Mouse (Mus musculus) brain, adult 10 weeks (tissue): ENCODE results near the gene Aldh1b1. TPM values are rescaled to one million over a fixed set of nuclear protein-coding genes. Genes with fewer than 3 reads are reported as not detected.

Experiments
- polyA plus RNA-seq: library from polyadenylated mRNA; stranded (reverse); fragments of 350-450 nt; fragmentation: Illumina TruSeq; extraction: RNeasy Lipid Tissue Mini Kit (QIAGEN cat#74804); gene quantifications from one replicate; pipeline ENCODE4 v1.2.3, GENCODE M21; 2015; ENCODE audit warnings: low read depth, low replicate concordance

Gene Aldh1b1
- polyA plus RNA-seq = 8.6 TPM

DNA sequence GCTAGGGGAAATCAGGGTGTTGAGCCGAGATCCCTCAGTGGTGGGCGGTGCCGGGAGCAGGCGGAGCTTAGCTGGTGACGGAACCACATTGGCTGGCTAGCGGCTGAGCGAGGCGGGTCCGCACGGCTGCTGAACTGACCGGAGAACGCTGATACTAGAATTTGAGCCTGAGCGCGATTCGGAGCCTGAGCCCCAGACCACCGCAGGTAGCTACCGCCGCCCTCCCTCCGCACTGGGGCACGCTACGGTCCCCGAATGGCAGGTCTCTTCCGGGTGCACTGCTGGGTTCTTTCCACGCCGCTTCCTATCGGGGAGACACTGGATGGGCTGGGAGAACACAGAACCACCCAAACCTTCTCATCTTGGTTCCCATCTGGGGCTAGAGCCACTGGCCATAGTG, at the start of gene Aldh1b1:
Gene Aldh1b1 (plus strand): TSS at position 59 of the 400 bp plus-strand sequence.

DNA sequence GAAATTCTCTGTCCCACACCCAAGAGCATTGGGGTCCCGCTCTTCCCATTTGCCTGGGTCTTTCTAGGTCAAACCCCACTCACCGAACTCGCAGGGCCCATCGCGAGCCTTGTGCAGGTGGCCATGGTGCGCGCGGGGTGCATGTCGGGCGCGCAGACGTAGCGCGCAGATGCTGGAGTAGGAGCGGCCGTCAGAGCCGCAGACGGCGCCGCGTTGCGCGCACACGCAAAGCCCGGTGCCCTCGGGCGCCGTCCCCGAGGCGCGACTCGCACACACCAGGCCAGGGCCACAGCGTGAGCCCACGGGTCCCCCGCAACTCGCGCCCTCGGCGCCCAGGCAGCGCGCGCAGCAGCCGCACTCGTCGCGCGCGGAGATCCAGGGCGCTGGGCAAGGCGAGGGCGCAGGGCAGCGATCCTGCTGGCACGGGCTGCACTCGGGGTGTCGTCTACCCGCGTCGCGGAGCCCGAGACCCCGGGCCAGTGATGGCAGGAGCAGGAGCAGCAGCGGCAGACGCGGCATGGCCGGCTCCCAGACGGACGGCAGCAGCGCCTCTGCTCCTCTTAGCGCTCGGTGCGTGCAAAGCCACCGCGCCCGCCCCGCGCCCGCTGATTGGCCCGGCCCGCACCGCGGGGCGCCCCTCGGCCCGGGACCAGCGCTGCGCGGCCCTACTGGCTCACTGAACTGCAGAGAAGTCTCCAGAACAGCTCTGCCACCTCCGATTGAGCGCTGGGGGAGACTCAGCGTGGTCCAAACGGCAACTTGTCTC, 27.6 kb downstream of the Aldh1b1 start, which contains the start of gene Igfbpl1:
Gene Igfbpl1 (minus strand): TSS at position 649 of the 766 bp plus-strand sequence.

DNA sequence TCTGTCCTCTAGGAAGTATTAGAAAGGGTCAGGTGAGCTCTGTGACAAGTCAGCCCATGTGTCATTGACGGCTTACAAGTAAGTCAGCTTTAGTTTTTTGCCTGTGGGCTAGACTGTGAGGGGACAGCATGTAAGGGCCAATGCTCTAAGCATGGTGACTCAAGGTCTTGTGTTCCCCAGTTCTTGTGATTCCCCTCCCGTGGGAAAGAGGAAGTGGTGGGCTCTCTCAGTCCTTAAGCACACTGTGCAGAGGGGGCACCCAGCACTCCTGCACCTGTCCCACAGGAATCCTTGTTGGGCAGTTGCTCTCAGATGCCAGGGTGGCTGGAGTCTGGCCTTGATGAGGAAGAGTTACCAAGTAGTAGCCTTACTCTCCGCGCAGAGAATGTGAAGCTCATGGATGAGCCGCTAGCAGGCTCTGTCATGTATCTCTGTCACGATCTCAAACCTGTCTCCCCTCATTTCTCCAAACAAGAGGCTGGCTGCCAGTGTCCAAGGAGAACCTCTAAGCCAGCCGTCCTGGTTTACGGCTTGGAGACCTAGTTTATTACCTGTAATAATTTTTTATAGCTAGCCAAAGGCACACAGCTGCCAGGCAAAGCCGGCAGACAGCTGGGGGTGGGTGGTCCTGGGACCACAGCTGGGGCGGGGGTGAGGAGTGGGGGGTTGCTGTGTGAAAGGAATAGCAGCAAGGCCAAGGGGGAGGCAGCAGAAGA, 49.4 kb downstream of the Aldh1b1 start, which contains the start of gene Stra6l:
Gene Stra6l (plus strand): TSS at position 556 of the 716 bp plus-strand sequence.

Other genes starting within 250 kb of the Aldh1b1 start
- gene Igfbpl1, start 27.9 kb downstream of the Aldh1b1 start, polyA plus RNA-seq = 0.89 TPM
- gene Stra6l, start 49.6 kb downstream of the Aldh1b1 start, polyA plus RNA-seq = 0.07 TPM
- 0.80 TPM for gene Ccdc180, start 91.3 kb downstream of the Aldh1b1 start, polyA plus RNA-seq
- gene Tdrd7, start 166.3 kb downstream of the Aldh1b1 start, polyA plus RNA-seq = 34.0 TPM
- gene Tmod1, start 239.9 kb downstream of the Aldh1b1 start, polyA plus RNA-seq = 44.9 TPM